12 mouse cellular contexts compared by ENCODE assay signal in the genomic region with DNA sequence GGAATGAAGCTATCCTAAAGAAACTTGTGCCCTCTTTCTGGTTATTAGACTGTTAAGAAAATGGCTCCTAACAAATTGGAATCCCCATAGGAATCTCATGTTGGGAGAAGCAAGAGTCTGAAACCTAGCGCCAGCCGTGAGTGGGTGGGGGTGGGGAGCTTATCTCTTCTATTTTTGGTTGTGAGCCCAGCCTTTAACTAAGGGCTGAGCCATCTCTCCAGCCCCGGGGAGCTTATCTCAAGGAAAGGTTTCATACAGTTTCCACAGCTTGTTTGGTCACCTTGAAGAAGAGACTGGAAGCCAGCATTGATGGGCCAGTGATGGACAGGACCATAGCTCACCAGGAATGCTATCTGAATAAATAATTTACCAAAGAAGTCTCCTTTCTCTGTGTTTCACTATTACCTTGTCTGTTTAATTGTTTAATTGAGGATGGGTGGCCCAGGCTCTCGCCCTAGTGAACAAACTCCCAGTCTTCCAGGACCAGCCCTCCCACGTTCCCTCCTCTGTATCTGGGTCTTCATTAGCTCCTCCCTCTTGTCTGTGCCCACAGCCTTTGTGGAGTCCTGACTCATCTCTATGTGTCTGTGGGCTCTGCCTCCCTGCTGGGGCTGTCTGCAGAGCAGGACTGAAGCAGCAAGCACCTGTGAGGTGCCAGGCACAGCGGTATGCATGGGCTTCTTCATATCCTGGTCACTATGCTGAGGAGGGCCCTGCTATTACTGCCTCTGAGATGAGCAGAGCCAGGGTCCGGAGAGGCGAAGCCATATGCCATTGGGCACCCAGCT.
DNase-seq lines count a peak whose midpoint lies in the region; ATAC-seq and TF ChIP-seq lines count a peak whose summit lies in the region.
"Had no signal": no experiment of that assay in that cellular context is flagged by ENCODE, and none has a peak within 500 bp of the region (broad histone marks: within the 10 kb centered on the region; RNA-seq: fewer than 3 reads in every experiment).

No protein-coding gene starts in this region.

- no peak overlapping the region for H3K4me3 ChIP-seq in forebrain, embryonic 12.5 days (replicated peaks)
- no peak overlapping the region for H3K4me3 ChIP-seq in forebrain, embryonic 15.5 days
- H3K4me3 ChIP-seq in heart, postnatal 0 days (ENCODE audit: low read depth, low read length) = no peak overlapping the region
- H3K4me3 ChIP-seq in liver, postnatal 0 days (ENCODE audit: low read depth, low read length) = no peak overlapping the region
- H3K4me3 ChIP-seq in myocyte = no peak overlapping the region
- H3K4me3 ChIP-seq: embryonic facial prominence, embryonic 10.5 days had no signal

- no peak for TF ChIP-seq CTCF in heart, postnatal 0 days (IDR thresholded peaks at IDR 0.05; ENCODE audit: low read depth)
- TF ChIP-seq CTCF in liver, postnatal 0 days (IDR thresholded peaks at IDR 0.05; ENCODE audit: low read depth) = no peak

- H3K27ac ChIP-seq in forebrain, embryonic 12.5 days = peak overlapping the region; percentile 19; the same call in 1 of the 2 replicates
- no peak overlapping the region; the same call in 1 of the 2 replicates for H3K27ac ChIP-seq in forebrain, embryonic 15.5 days (replicated peaks)
- H3K27ac ChIP-seq in heart, postnatal 0 days (ENCODE audit: low read depth) = peak overlapping the region; percentile 68
- H3K27ac ChIP-seq in liver, postnatal 0 days (ENCODE audit: low read depth) = no peak overlapping the region
- H3K27ac ChIP-seq: embryonic facial prominence, embryonic 10.5 days; macrophage had no signal

- H3K27me3 ChIP-seq in forebrain, embryonic 12.5 days = no peaks in the 10 kb centered on the region
- no peaks in the 10 kb centered on the region for H3K27me3 ChIP-seq in forebrain, embryonic 15.5 days
- no peaks in the 10 kb centered on the region for H3K27me3 ChIP-seq in heart, postnatal 0 days (ENCODE audit: control insufficient read depth, insufficient read depth, low read length)
- H3K27me3 ChIP-seq in liver, postnatal 0 days (ENCODE audit: insufficient read depth, low read length) = no peaks in the 10 kb centered on the region
- no peaks in the 10 kb centered on the region for H3K27me3 ChIP-seq in myocyte (ENCODE audit: control insufficient read depth, insufficient read depth, insufficient read length)

- H3K4me2 ChIP-seq in forebrain, embryonic 12.5 days = no peak overlapping the region
- H3K4me2 ChIP-seq in forebrain, embryonic 15.5 days (replicated peaks) = no peak overlapping the region
- no peak overlapping the region for H3K4me2 ChIP-seq in heart, postnatal 0 days (ENCODE audit: low read depth, low read length)
- H3K4me2 ChIP-seq in liver, postnatal 0 days (ENCODE audit: low read depth, low read length) = no peak overlapping the region
- H3K4me2 ChIP-seq in myocyte (ENCODE audit: low read depth) = peak overlapping the region; percentile 44

- WGBS in forebrain, embryonic 12.5 days = 78% methylated on average over 8 of the region's 8 CpGs
- WGBS in forebrain, embryonic 15.5 days = 70% methylated on average over 8 of the region's 8 CpGs
- WGBS in heart, postnatal 0 days = 44% methylated on average over 8 of the region's 8 CpGs
- 55% methylated on average over 8 of the region's 8 CpGs for WGBS in liver, postnatal 0 days (ENCODE audit: insufficient replicate concordance)

- no peak for TF ChIP-seq POLR2A in myocyte (IDR thresholded peaks at IDR 0.05; ENCODE audit: insufficient read length, low read depth)

- no peak for ATAC-seq in forebrain, embryonic 12.5 days (ENCODE audit: low FRiP score)
- ATAC-seq in forebrain, embryonic 15.5 days (replicated peaks) = no peak
- ATAC-seq in heart, postnatal 0 days (ENCODE audit: insufficient read depth, low read depth) = peak; percentile 56
- ATAC-seq in liver, postnatal 0 days = no peak

- peaks cover 10% of the 10 kb centered on the region for H3K4me1 ChIP-seq in forebrain, embryonic 12.5 days
- H3K4me1 ChIP-seq in forebrain, embryonic 15.5 days = peaks cover 19% of the 10 kb centered on the region
- H3K4me1 ChIP-seq in heart, postnatal 0 days (ENCODE audit: control insufficient read depth, insufficient read depth) = peaks cover 47% of the 10 kb centered on the region
- peaks cover 4% of the 10 kb centered on the region for H3K4me1 ChIP-seq in liver, postnatal 0 days (ENCODE audit: insufficient read depth)

- peak; percentile 52 for DNase-seq in heart, postnatal 0 days (ENCODE audit: low spot score)
- no peak for DNase-seq in heart, postnatal 4 days
- peak; percentile 41 for DNase-seq in liver
- no peak for DNase-seq in liver, postnatal 0 days
- DNase-seq in yolk sac, embryonic 10.5 days (ENCODE audit: low spot score) = no peak
- DNase-seq: cerebellum, adult 8-10 months; gastrocnemius, postnatal 25 days had no signal

- peaks cover 17% of the 10 kb centered on the region for H3K36me3 ChIP-seq in forebrain, embryonic 12.5 days (replicated peaks)
- H3K36me3 ChIP-seq in forebrain, embryonic 15.5 days = peaks cover 8% of the 10 kb centered on the region; the same call in 1 of the 2 replicates
- no peaks in the 10 kb centered on the region for H3K36me3 ChIP-seq in heart, postnatal 0 days (replicated peaks; ENCODE audit: control insufficient read depth, insufficient read depth, low read length)
- H3K36me3 ChIP-seq in liver, postnatal 0 days (replicated peaks; ENCODE audit: insufficient read depth, low read length) = no peaks in the 10 kb centered on the region
- no peaks in the 10 kb centered on the region for H3K36me3 ChIP-seq in myocyte (ENCODE audit: control insufficient read depth, insufficient read depth)

- no peaks in the 10 kb centered on the region for H3K79me2 ChIP-seq in myocyte (ENCODE audit: control insufficient read depth, insufficient read depth)

- no peak overlapping the region for H3ac ChIP-seq in myocyte (ENCODE audit: control insufficient read depth, insufficient read length)

- H3K9me3 ChIP-seq in forebrain, embryonic 12.5 days = no peaks in the 10 kb centered on the region
- H3K9me3 ChIP-seq in forebrain, embryonic 15.5 days = no peaks in the 10 kb centered on the region
- no peaks in the 10 kb centered on the region for H3K9me3 ChIP-seq in heart, postnatal 0 days (replicated peaks; ENCODE audit: control insufficient read depth, low read length)
- no peaks in the 10 kb centered on the region for H3K9me3 ChIP-seq in liver, postnatal 0 days (ENCODE audit: low read length)
- H3K9me3 ChIP-seq: embryonic facial prominence, embryonic 10.5 days had no signal

- no peak for TF ChIP-seq EP300 in heart, postnatal 0 days (IDR thresholded peaks at IDR 0.05; ENCODE audit: low read depth)
- TF ChIP-seq EP300 in liver, postnatal 0 days (IDR thresholded peaks at IDR 0.05; ENCODE audit: low read depth) = no peak

- H3K9ac ChIP-seq in forebrain, embryonic 12.5 days = no peak overlapping the region
- no peak overlapping the region for H3K9ac ChIP-seq in forebrain, embryonic 15.5 days (replicated peaks)
- H3K9ac ChIP-seq in heart, postnatal 0 days (replicated peaks; ENCODE audit: low read depth, low read length) = peak overlapping the region; percentile 37; the same call in 1 of the 2 replicates
- no peak overlapping the region for H3K9ac ChIP-seq in liver, postnatal 0 days (replicated peaks)

TF ChIP-seq in myocyte, 11 proteins besides CTCF, POLR2A, EP300 and RAD21:
- TF ChIP-seq CEBPB (IDR thresholded peaks at IDR 0.05; ENCODE audit: insufficient read depth, poor library complexity, severe bottlenecking) = no peak

Comparison
In these comparisons a context has a peak if more than half of its experiments do, and no peak if none do; other contexts are left out.
1. H3K27ac ChIP-seq: peak in forebrain, embryonic 12.5 days (single experiment) and heart, postnatal 0 days (single experiment); none in forebrain, embryonic 15.5 days (single experiment) and liver, postnatal 0 days (single experiment).
2. DNase-seq: peak in heart, postnatal 0 days (single experiment) and liver (single experiment); none in heart, postnatal 4 days (single experiment), liver, postnatal 0 days (single experiment) and yolk sac, embryonic 10.5 days (single experiment).